Mouse (Mus musculus) embryonic facial prominence, embryonic 11.5 days (tissue): ENCODE results near the gene Slc38a10. TPM values are rescaled to one million over a fixed set of nuclear protein-coding genes. Genes with fewer than 3 reads are reported as not detected.
A peak's percentile ranks its signal among the peaks of the same experiment; 100 is the strongest.

Experiments
- ATAC-seq: fragments of 200-750 bp; cut with Nextera tagmentation; replicated peaks from 2 replicates; pipeline ENCODE4 v1.8.0; 2017; ENCODE audit warnings: low read depth; ENCODE audit not compliant: insufficient number of reproducible peaks, low FRiP score, low TSS enrichment
- DNase-seq: peaks from one replicate; pipeline ENCODE4 v3.0.0-alpha.2; 2015; ENCODE audit warnings: low spot score
- H3K27ac ChIP-seq: fragments of 300-500 bp; sonication (generic); replicated peaks from 2 replicates; pipeline ENCODE4 v1.5.1; 2014; ENCODE audit warnings: mild to moderate bottlenecking, low read depth, low read length, control low read depth
- H3K27me3 ChIP-seq: fragments of 300-500 bp; sonication (generic); 2 replicates; pipeline ENCODE4 v1.6.1; 2014; ENCODE audit warnings: mild to moderate bottlenecking, low read length, moderate library complexity, mixed read lengths; ENCODE audit not compliant: control insufficient read depth, insufficient read depth
- H3K36me3 ChIP-seq: fragments of 300-500 bp; sonication (generic); replicated peaks from 2 replicates; pipeline ENCODE4 v1.6.1; 2014; ENCODE audit warnings: low read depth, mild to moderate bottlenecking, low read length, moderate library complexity, mixed read lengths; ENCODE audit not compliant: control insufficient read depth, insufficient read depth
- H3K4me1 ChIP-seq: fragments of 300-500 bp; sonication (generic); 2 replicates; pipeline ENCODE4 v1.6.1; 2014; ENCODE audit warnings: low read length, mixed read lengths; ENCODE audit not compliant: control insufficient read depth, insufficient read depth
- H3K4me2 ChIP-seq: fragments of 300-500 bp; sonication (generic); 2 replicates; pipeline ENCODE4 v1.6.1; 2014; ENCODE audit warnings: low read depth, mild to moderate bottlenecking, control low read depth, low read length, moderate library complexity
- H3K4me3 ChIP-seq: fragments of 300-500 bp; sonication (generic); 2 replicates; pipeline ENCODE4 v1.5.1; 2014; ENCODE audit warnings: low read depth, low read length, control low read depth
- H3K9ac ChIP-seq: fragments of 300-500 bp; sonication (generic); replicated peaks from 2 replicates; pipeline ENCODE4 v1.6.1; 2014; ENCODE audit warnings: mild to moderate bottlenecking, control low read depth, low read length
- H3K9me3 ChIP-seq: fragments of 300-500 bp; sonication (generic); replicated peaks from 2 replicates; pipeline ENCODE4 v1.6.1; 2016; ENCODE audit warnings: mild to moderate bottlenecking, low read length, inconsistent platforms, mixed read lengths; ENCODE audit not compliant: control insufficient read depth
- WGBS: fragments of 180-500 bp; shearing (Covaris S2); extraction: QIAGEN DNeasy Blood & Tissue Kit; methylation state at CpG from one replicate; pipeline ENCODE4 v1.1.7; 2014; 5-methylcytosine and 5-hydroxymethylcytosine counted together
- polyA plus RNA-seq: library from polyadenylated mRNA; unstranded; fragments of >200 nt; fragmentation: Nextera tagmentation; extraction: Ambion mirVana; gene quantifications from 2 replicates; pipeline ENCODE4 v1.2.1, GENCODE M21; 2014

The Slc38a10 gene
- polyA plus RNA-seq, 1 experiment from 2014 or later = 50.0 TPM

DNA sequence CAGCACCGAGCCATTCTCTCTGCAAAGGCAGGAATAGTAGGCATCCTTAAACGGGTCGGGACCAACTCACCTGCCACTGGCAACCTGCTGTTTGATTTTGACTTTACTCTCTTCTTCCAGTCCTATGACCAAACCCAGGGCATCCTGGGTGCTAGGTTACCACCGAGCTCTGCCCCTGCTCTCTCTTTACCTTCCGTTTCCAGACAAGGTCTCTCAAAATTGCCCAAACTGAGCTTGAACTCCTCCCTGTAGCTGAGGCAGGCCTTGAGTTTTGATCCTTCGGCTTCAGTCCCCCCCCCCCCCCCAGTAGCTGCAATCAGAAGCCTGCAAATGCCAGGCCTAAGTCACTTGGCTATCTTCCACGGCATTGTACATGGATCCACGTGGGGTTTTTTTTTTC lies 17.4 kb upstream of the Slc38a10 start:
- WGBS = 75% methylated on average over 8 of the region's 8 CpGs
- DNase-seq (no peak), ATAC-seq (no peak)
- peaks cover 10% of the 10 kb centered on the region for H3K4me1 ChIP-seq
- no peaks in the 10 kb centered on the region for H3K27me3 ChIP-seq
- H3K36me3 ChIP-seq = no peaks in the 10 kb centered on the region
- no peaks in the 10 kb centered on the region for H3K9me3 ChIP-seq
- H3K9ac ChIP-seq = no peak overlapping the region
- no peak overlapping the region for H3K4me3 ChIP-seq
- no peak overlapping the region for H3K27ac ChIP-seq
- no peak overlapping the region for H3K4me2 ChIP-seq

DNA sequence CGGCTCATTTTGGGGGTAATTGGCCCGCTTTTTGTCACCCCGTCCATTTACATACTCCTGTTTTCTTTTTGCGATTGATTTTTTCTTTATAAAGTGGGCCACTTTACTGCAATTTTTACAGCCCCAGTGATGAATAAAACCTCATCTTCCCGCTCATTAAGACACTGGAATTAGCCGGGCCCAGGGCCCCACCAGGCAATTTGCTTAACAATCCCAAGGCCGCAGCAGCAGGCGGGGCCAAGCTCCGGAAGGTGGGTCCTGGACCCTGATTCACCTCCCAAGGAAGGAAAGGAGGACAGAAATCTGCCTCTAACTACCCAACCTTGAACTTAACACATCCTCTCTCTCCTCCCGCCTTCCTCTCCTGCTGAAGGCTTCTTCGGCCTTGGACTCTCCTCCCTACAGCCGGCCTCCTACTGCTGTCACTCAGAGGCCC lies 16.8 kb upstream of the Slc38a10 start:
- Histone ChIP-seq H3K4me3 (no peak overlapping the region), H3K9ac (no peak overlapping the region; the same call in 1 of the 2 replicates), H3K4me1 (peaks cover 10% of the 10 kb centered on the region), H3K36me3 (no peaks in the 10 kb centered on the region), H3K4me2 (no peak overlapping the region), H3K9me3 (no peaks in the 10 kb centered on the region), H3K27ac (no peak overlapping the region), H3K27me3 (no peaks in the 10 kb centered on the region)
- ATAC-seq (no peak), DNase-seq (no peak)
- WGBS = 35% methylated on average over 12 of the region's 12 CpGs

DNA sequence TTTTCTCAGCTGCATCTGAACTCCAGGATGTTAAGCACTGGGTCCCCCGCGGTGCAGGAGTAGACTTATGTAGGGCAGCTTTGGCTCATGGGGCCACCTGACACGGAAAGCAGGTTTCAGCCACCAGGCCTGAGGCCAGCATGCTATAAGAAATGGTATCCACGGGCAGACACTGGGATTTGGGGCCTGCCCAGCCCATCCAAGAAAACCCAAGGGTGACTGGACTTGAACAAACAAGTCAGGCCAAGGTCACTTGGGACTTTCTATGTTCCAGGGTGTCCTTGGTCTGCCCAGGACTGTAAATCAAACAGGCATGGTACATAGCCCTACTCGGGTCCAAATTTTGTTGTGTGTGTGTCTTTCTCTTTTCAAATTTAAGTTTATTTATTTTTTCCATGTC lies 15.9 kb upstream of the Slc38a10 start:
- Histone ChIP-seq H3K9ac (no peak overlapping the region), H3K4me1 (peaks cover 10% of the 10 kb centered on the region), H3K27ac (no peak overlapping the region)

DNA sequence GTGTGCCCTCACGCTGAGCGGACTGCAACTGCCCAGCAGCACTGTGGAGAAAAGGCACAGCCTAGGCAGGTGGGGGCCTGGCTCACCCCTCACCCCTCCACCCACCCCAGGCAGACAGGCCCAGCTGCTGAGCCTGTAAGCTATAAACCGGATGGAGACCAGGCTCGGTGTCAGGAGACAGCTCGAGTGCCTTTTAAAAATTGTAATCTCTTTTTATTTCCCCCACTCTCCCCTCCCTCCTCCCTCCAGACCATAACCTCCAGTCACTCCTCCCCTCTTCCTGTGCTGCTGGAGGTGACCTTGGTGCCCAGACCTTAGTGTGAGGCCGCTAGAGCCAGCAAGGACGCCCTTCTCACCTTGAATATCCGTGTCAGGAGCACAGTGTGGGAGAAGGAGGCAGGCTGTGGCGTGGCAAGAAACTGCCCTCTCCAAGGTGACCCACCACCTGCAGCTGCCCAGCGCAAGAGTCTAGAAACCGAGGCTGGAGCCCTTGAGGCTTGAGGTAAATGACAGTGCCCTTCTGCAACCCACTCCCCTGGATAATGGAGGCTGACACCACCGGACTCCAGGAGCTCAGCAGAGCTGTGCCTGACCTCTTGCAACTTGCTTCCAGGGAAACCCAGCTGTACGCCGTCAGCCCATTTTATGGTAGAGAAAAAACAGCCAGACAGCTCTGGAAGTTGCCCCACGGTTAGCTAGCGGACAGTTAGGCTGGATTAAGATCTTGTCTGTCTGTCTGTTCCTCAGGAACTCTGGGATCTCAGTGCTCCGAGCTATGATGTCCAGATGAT lies 13.5 kb upstream of the Slc38a10 start:
- Histone ChIP-seq H3K27me3 (no peaks in the 10 kb centered on the region), H3K27ac (no peak overlapping the region), H3K4me2 (no peak overlapping the region), H3K9ac (0 out of 2 replicates have a peak overlapping the region, but pooled peaks have one; percentile 13), H3K4me1 (peaks cover 3% of the 10 kb centered on the region), H3K9me3 (no peaks in the 10 kb centered on the region), H3K36me3 (no peaks in the 10 kb centered on the region), H3K4me3 (no peak overlapping the region)
- 45% methylated on average over 17 of the region's 17 CpGs for WGBS
- ATAC-seq (0 out of 2 replicates have a peak, but pooled peaks have one; percentile 27), DNase-seq (no peak)

More for the DNA sequence above, 15.9 kb upstream of the Slc38a10 start:
- DNase-seq (no peak), ATAC-seq (no peak)
- WGBS = 41% methylated on average over 5 of the region's 5 CpGs
- Histone ChIP-seq H3K9me3 (no peaks in the 10 kb centered on the region), H3K4me3 (no peak overlapping the region), H3K27me3 (no peaks in the 10 kb centered on the region), H3K36me3 (no peaks in the 10 kb centered on the region), H3K4me2 (no peak overlapping the region)

DNA sequence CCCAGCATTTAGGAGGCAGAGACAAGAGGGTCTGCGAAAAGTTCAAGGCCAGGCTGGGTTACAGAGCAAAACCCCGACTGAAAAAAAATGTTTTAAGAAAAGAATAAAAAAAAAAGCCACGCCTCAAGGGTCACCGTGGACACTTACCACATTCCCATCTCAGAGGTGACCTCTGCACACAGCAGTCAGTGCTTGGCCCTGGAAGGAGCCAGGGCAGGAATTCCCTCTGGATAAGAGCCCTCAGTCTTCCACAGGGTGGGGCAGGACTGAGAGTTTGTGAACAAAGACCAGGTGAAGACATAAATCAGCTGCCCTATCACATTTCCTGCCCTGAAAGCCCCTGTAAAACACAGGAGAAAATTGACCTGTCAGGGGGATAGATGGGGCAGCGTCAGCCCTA lies 12.9 kb upstream of the Slc38a10 start:
- Histone ChIP-seq H3K4me1 (peaks cover 3% of the 10 kb centered on the region), H3K9ac (no peak overlapping the region), H3K27ac (no peak overlapping the region), H3K4me2 (no peak overlapping the region), H3K9me3 (no peaks in the 10 kb centered on the region), H3K4me3 (no peak overlapping the region), H3K36me3 (no peaks in the 10 kb centered on the region), H3K27me3 (no peaks in the 10 kb centered on the region)
- 63% methylated on average over 5 of the region's 5 CpGs for WGBS
- DNase-seq (no peak), ATAC-seq (0 out of 2 replicates have a peak, but pooled peaks have one; percentile 4)

DNA sequence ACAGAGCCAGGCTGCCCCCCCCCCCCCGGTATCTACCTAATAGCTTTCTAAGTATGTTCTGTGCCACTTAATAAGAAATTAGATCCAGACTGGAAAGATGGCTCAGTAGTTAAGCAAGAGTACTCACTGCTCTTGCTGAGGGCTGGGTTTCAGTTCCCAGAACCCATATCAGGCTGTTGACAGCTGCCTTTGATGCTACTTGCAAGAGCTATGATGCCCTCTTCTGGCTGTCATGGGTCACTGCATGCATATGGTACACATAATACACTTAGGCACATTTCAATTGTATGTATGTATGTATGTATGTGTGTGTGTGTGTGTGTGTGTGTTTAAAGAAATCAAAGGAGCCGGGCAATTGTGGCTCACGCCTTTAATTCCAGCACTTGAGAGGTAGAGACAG lies 12.1 kb upstream of the Slc38a10 start:
- H3K36me3 ChIP-seq = no peaks in the 10 kb centered on the region
- H3K4me1 ChIP-seq = peaks cover 3% of the 10 kb centered on the region
- no peak overlapping the region for H3K27ac ChIP-seq
- no peak overlapping the region for H3K4me2 ChIP-seq
- H3K9ac ChIP-seq = no peak overlapping the region
- 88% methylated on average over 3 of the region's 3 CpGs for WGBS
- no peak for ATAC-seq
- H3K27me3 ChIP-seq = no peaks in the 10 kb centered on the region
- H3K9me3 ChIP-seq = no peaks in the 10 kb centered on the region
- H3K4me3 ChIP-seq = no peak overlapping the region
- DNase-seq = peak; percentile 33

DNA sequence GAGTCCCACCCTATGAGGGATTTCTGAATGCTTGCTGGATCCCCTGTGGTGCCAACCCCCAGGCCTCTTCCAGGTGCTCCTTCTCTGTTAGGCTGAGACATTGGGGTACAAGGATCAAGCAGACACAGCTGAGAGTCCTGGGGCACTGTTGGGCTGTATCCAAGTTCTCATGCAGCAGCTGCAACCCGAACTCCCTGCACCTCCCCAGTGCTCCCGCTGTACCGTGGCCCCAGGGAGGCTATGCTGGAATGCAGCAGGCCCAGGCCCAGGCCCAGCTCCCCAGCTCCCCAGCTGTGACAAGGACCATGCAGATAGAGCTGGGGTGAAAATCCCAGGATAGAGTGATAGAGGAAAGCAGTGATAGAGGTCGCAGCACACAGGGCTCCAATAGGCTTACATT lies 10.1 kb upstream of the Slc38a10 start:
- Histone ChIP-seq H3K9me3 (no peaks in the 10 kb centered on the region), H3K27ac (no peak overlapping the region; the same call in 1 of the 2 replicates), H3K27me3 (no peaks in the 10 kb centered on the region), H3K4me3 (no peak overlapping the region), H3K4me2 (no peak overlapping the region), H3K9ac (no peak overlapping the region; the same call in 1 of the 2 replicates), H3K36me3 (no peaks in the 10 kb centered on the region), H3K4me1 (peaks cover 3% of the 10 kb centered on the region)
- ATAC-seq (no peak), DNase-seq (no peak)
- 38% methylated on average over 4 of the region's 4 CpGs for WGBS

DNA sequence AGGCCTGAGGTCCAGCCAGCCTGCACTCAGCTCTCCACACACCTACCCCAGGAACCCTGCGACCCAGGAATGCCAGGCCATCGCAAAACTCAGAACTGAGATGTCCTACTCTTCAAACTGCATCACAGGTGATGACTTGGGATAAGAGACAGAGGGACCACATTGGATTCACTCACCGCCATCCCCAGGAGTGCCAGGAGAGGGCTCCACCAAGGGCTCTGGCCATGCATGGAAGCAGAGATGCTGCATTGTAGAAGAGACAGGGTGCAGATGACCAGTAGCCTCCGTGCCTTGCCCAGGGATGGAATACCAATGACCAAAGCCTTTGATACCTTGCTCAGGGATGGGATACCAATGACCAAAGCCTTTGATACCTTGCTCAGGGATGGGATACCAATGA lies 9.3 kb upstream of the Slc38a10 start:
- H3K27ac ChIP-seq = no peak overlapping the region
- WGBS = 74% methylated on average over 4 of the region's 4 CpGs
- no peak for DNase-seq

More for the DNA sequence above, 9.3 kb upstream of the Slc38a10 start:
- no peak overlapping the region for H3K4me3 ChIP-seq
- H3K9ac ChIP-seq = no peak overlapping the region
- H3K4me1 ChIP-seq = peaks cover 3% of the 10 kb centered on the region
- ATAC-seq = no peak
- H3K9me3 ChIP-seq = no peaks in the 10 kb centered on the region
- no peak overlapping the region for H3K4me2 ChIP-seq
- no peaks in the 10 kb centered on the region for H3K36me3 ChIP-seq
- no peaks in the 10 kb centered on the region for H3K27me3 ChIP-seq
